Mouse (Mus musculus) ES-CJ7 (cell line): ENCODE results near the gene Mcm5.
A peak's percentile ranks its signal among the peaks of the same experiment; 100 is the strongest.

Experiments used
- DNase-seq: peaks from one replicate; pipeline ENCODE4 v3.0.0; 2011; ENCODE audit warnings: low read depth, low spot score

Mcm5 gene

GRCm38 (mm10) chr8:75109236-75109967 lies at the start of gene Mcm5:
TSS of gene Mcm5 (plus strand) at chr8:75109569.
- DNase-seq, result peak; percentile 100

GRCm38 (mm10) chr8:75060022-75060421 lies 49.3 kb upstream of the Mcm5 start:
- no peak for DNase-seq

GRCm38 (mm10) chr8:75060815-75061214 lies 48.6 kb upstream of the Mcm5 start:
- DNase-seq, result no peak

GRCm38 (mm10) chr8:75063290-75063689 lies 46.1 kb upstream of the Mcm5 start:
- DNase-seq, result no peak

GRCm38 (mm10) chr8:75064790-75065189 lies 44.6 kb upstream of the Mcm5 start:
- DNase-seq, result no peak

- DNase-seq, result no peak
Observed at GRCm38 (mm10) chr8:75067287-75067686, 42.1 kb upstream of the Mcm5 start.

GRCm38 (mm10) chr8:75070297-75070696 lies 39.1 kb upstream of the Mcm5 start:
- no peak for DNase-seq

GRCm38 (mm10) chr8:75071627-75072346 lies 37.6 kb upstream of the Mcm5 start:
- DNase-seq, result peak; percentile 91

- no peak for DNase-seq
Observed at GRCm38 (mm10) chr8:75074876-75075275, 34.5 kb upstream of the Mcm5 start.

GRCm38 (mm10) chr8:75078215-75078614 lies 31.2 kb upstream of the Mcm5 start:
- DNase-seq, result no peak

GRCm38 (mm10) chr8:75078851-75079250 lies 30.5 kb upstream of the Mcm5 start:
- DNase-seq, result no peak

GRCm38 (mm10) chr8:75081364-75082040 lies 27.9 kb upstream of the Mcm5 start:
- no peak for DNase-seq

- no peak for DNase-seq
Observed at GRCm38 (mm10) chr8:75082181-75082805, 27.1 kb upstream of the Mcm5 start.

- peak; percentile 100 for DNase-seq
Observed at GRCm38 (mm10) chr8:75083846-75084245, 25.5 kb upstream of the Mcm5 start.

- DNase-seq, result no peak
Observed at GRCm38 (mm10) chr8:75084382-75085064, 24.8 kb upstream of the Mcm5 start.

- DNase-seq, result no peak
Observed at GRCm38 (mm10) chr8:75086002-75086401, 23.4 kb upstream of the Mcm5 start.

- no peak for DNase-seq
Observed at GRCm38 (mm10) chr8:75087127-75087526, 22.2 kb upstream of the Mcm5 start.

GRCm38 (mm10) chr8:75088989-75089881 lies 20.1 kb upstream of the Mcm5 start:
- peak; percentile 98 for DNase-seq

GRCm38 (mm10) chr8:75090781-75091365 lies 18.5 kb upstream of the Mcm5 start:
- DNase-seq, result no peak
